ENCODE assay signal across 11 mouse cellular contexts in the genomic region with DNA sequence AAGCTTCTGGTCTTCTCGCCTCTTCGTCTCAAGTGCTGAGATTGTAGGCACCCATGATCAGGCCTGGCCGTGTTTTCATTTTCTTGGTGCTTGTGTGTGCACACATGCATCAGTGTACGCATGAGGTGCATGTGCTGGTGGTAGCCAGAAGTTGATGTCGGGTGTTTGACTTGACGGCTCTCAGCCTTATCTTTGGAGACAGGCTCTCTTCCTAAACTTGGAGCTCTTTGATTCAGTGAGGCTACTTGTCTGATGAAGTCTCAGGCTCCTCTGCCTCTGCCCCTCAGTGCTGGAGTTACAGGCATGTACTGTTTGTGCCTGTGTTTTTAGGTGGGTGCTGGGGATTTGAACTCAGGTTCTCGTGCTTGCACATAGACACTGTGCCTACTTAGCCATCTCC.
"Had no signal": no experiment of that assay in that cellular context is flagged by ENCODE, and none has a peak within 500 bp of the region (broad histone marks: within the 10 kb centered on the region; RNA-seq: fewer than 3 reads in every experiment).

No protein-coding gene starts in this region.

- H3K4me3 ChIP-seq: kidney, embryonic 15.5 days; limb, embryonic 12.5 days; midbrain, embryonic 10.5 days; myocyte; neural tube, embryonic 15.5 days had no signal

- H3K4me2 ChIP-seq: kidney, embryonic 15.5 days; limb, embryonic 12.5 days; neural tube, embryonic 15.5 days had no signal

- H3K36me3 ChIP-seq: kidney, embryonic 15.5 days; midbrain, embryonic 10.5 days; neural tube, embryonic 15.5 days had no signal

- H3K27me3 ChIP-seq: kidney, embryonic 15.5 days; limb, embryonic 12.5 days; neural tube, embryonic 15.5 days had no signal

- H3K9me3 ChIP-seq: kidney, embryonic 15.5 days; midbrain, embryonic 10.5 days; neural tube, embryonic 15.5 days had no signal

- H3K27ac ChIP-seq: kidney, embryonic 15.5 days; limb, embryonic 12.5 days; midbrain, embryonic 10.5 days; neural tube, embryonic 15.5 days; stomach, postnatal 0 days had no signal

- DNase-seq: kidney, adult 2 months; kidney, postnatal 14 days; layer of hippocampus, postnatal 36 days; midbrain, embryonic 14.5 days; thymus, postnatal 4 days had no signal

- H3K9ac ChIP-seq: kidney, embryonic 15.5 days; limb, embryonic 12.5 days; neural tube, embryonic 15.5 days had no signal
